Mouse (Mus musculus) B cell, adult 62 days (primary cell): Measurements from ENCODE around the gene 4921511C20Rik. TPM values are rescaled to one million over a fixed set of nuclear protein-coding genes. Genes with fewer than 3 reads are reported as not detected.

Source experiments
- total RNA-seq: library from RNA; stranded (reverse); gene quantifications from 4 replicates; pipeline ENCODE4 v1.2.4, GENCODE M21; 2023

4921511C20Rik gene
- not detected in 4 replicates for total RNA-seq

GRCm38 (mm10) chrX:127393993-127394392 is at the start of gene 4921511C20Rik:
Gene 4921511C20Rik (plus strand): TSS chrX:127394293.

